Mouse (Mus musculus) forebrain, postnatal 0 days (tissue): ENCODE measurements around the gene Fam45a. TPM values are rescaled to one million over a fixed set of nuclear protein-coding genes. Genes with fewer than 3 reads are reported as not detected.

Source experiments
- ATAC-seq: fragments of 200-750 bp; cut with Nextera tagmentation; 2 replicates; pipeline ENCODE4 v1.8.0; 2017; ENCODE audit warnings: mild to moderate bottlenecking, moderate library complexity
- DNase-seq: peaks from one replicate; pipeline ENCODE4 v3.0.0-alpha.2; 2015
- H3K27ac ChIP-seq: fragments of 300-500 bp; sonication (generic); 2 replicates; pipeline ENCODE4 v1.5.1; 2014; ENCODE audit warnings: low read depth, mild to moderate bottlenecking, antibody characterized with exemption, low read length, moderate library complexity, mixed read lengths
- H3K27me3 ChIP-seq: fragments of 300-500 bp; sonication (generic); 2 replicates; pipeline ENCODE4 v1.6.1; 2014; ENCODE audit warnings: mild to moderate bottlenecking, low read length, mixed read lengths; ENCODE audit not compliant: insufficient read depth
- H3K36me3 ChIP-seq: fragments of 300-500 bp; sonication (generic); 2 replicates; pipeline ENCODE4 v1.6.1; 2014; ENCODE audit warnings: mild to moderate bottlenecking, moderate library complexity; ENCODE audit not compliant: insufficient read depth
- H3K4me1 ChIP-seq: fragments of 300-500 bp; sonication (generic); 2 replicates; pipeline ENCODE4 v1.6.1; 2014; ENCODE audit warnings: antibody characterized with exemption; ENCODE audit not compliant: insufficient read depth
- H3K4me2 ChIP-seq: fragments of 300-500 bp; sonication (generic); 2 replicates; pipeline ENCODE4 v1.6.1; 2014; ENCODE audit warnings: low read depth, mild to moderate bottlenecking, moderate library complexity
- H3K4me3 ChIP-seq: fragments of 300-500 bp; sonication (generic); 2 replicates; pipeline ENCODE4 v1.5.1; 2014; ENCODE audit warnings: low read depth, low read length, mixed read lengths
- H3K9ac ChIP-seq: fragments of 300-500 bp; sonication (generic); 2 replicates; pipeline ENCODE4 v1.6.1; 2014; ENCODE audit warnings: mild to moderate bottlenecking
- H3K9me3 ChIP-seq: fragments of 300-500 bp; sonication (generic); 2 replicates; pipeline ENCODE4 v1.6.1; 2016; ENCODE audit warnings: low read length
- CTCF ChIP-seq: sonication (generic); IDR thresholded peaks from 2 replicates; pipeline ENCODE4 v1.5.1; 2016; ENCODE audit warnings: antibody characterized with exemption, control low read depth, low read depth
- WGBS: fragments of 180-500 bp; shearing (Covaris S2); extraction: QIAGEN DNeasy Blood & Tissue Kit; methylation state at CpG from one replicate; pipeline ENCODE4 v1.1.7; 2014; 5-methylcytosine and 5-hydroxymethylcytosine counted together
- polyA plus RNA-seq: library from polyadenylated mRNA; unstranded; fragments of >200 nt; fragmentation: Nextera tagmentation; extraction: Ambion mirVana; gene quantifications from 2 replicates; pipeline ENCODE4 v1.2.1, GENCODE M21; 2015
- total RNA-seq: library from RNA; depleted of rRNA; stranded (reverse); fragments of >200 nt; gene quantifications from 2 replicates; pipeline ENCODE4 v1.2.3, GENCODE M21; 2014

Fam45a gene
- total and polyA plus RNA-seq, 2 experiments from 2014 or later, result 43.4 to 46.4 TPM

GRCm38 (mm10) chr19:60789452-60789851 is 21.9 kb upstream of the Fam45a start:
- peak overlapping the region; percentile 74 for H3K4me2 ChIP-seq
- no peak for TF ChIP-seq CTCF
- H3K4me3 ChIP-seq, result peak overlapping the region; percentile 66
- 2% methylated on average over 7 of the region's 7 CpGs for WGBS
- H3K36me3 ChIP-seq, result no peaks in the 10 kb centered on the region
- no peak for DNase-seq
- peaks cover 20% of the 10 kb centered on the region for H3K4me1 ChIP-seq
- no peaks in the 10 kb centered on the region for H3K9me3 ChIP-seq
- peak overlapping the region; percentile 99 for H3K9ac ChIP-seq
- no peaks in the 10 kb centered on the region for H3K27me3 ChIP-seq
- H3K27ac ChIP-seq, result peak overlapping the region; percentile 98
- ATAC-seq, result no peak

DNA sequence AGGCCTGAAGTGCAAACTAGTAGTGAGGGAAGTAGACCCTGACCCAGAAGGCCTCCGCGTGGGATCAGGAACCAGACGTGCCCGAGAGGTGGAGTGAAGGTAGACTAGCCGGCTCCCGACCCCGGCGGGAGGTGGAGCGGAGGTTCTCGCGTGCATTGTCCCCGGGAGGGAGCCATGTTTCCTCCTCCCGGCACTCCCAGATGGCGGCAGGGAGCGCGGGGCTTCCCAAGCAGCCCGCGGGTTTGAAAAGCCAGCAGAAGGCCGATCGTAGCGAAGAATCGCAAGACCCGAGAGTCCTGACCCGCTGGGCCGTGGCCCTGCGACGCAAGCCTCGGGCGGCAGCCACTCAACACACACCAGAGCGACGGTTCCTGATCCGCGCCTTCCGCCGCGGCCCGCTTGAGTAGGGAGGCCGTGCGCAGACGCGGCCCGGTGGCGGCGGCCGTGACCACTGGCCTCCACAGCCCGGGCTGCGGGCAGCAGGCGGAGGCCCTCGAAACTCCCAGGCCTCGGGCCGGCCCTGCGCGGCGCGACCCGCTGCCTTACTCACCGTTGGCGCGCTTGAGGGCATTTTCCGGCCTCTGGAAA is 21.4 kb upstream of the Fam45a start:
- H3K4me3 ChIP-seq, result peak overlapping the region; percentile 66
- no peaks in the 10 kb centered on the region for H3K9me3 ChIP-seq
- TF ChIP-seq CTCF, result no peak
- H3K36me3 ChIP-seq, result no peaks in the 10 kb centered on the region
- H3K4me1 ChIP-seq, result peaks cover 20% of the 10 kb centered on the region
- H3K27me3 ChIP-seq, result no peaks in the 10 kb centered on the region
- H3K27ac ChIP-seq, result peak overlapping the region; percentile 98
- DNase-seq (no peak), ATAC-seq (peak; percentile 66)
- H3K4me2 ChIP-seq, result peak overlapping the region; percentile 74
- H3K9ac ChIP-seq, result peak overlapping the region; percentile 99
- WGBS, result 3% methylated on average over 56 of the region's 60 CpGs

- Histone ChIP-seq H3K9ac (peak within 1 kb of the TSS; percentile 99), H3K4me3 (peak within 1 kb of the TSS; percentile 66), H3K36me3 (no peaks in the 10 kb centered on the region), H3K4me1 (peaks cover 20% of the 10 kb centered on the region), H3K9me3 (no peaks in the 10 kb centered on the region), H3K27me3 (no peaks in the 10 kb centered on the region), H3K4me2 (peak within 1 kb of the TSS; percentile 74), H3K27ac (peak within 1 kb of the TSS; percentile 98)
- peak; percentile 23; the same call in 1 of the 2 replicates for TF ChIP-seq CTCF
- under 1% methylated on average over 51 of the region's 57 CpGs for WGBS
- DNase-seq, result peak; percentile 98
- ATAC-seq, result peak; percentile 96
These were observed 20.7 kb upstream of the Fam45a start, which contains the start of gene Eif3a for GRCm38 (mm10) chr19:60790551-60791161. Gene Eif3a (minus strand): TSS chr19:60790658.

- WGBS, result 13% methylated on average over 9 of the region's 9 CpGs
- DNase-seq, result no peak
These were observed 20.2 kb upstream of the Fam45a start for GRCm38 (mm10) chr19:60791164-60791563.

GRCm38 (mm10) chr19:60793170-60793707 is 18.1 kb upstream of the Fam45a start:
- TF ChIP-seq CTCF, result no peak
- 81% methylated on average over 2 of the region's 2 CpGs for WGBS
- no peak for ATAC-seq

More at GRCm38 (mm10) chr19:60791164-60791563, 20.2 kb upstream of the Fam45a start:
- Histone ChIP-seq H3K9ac (peak overlapping the region; percentile 99), H3K4me3 (peak overlapping the region; percentile 66), H3K36me3 (no peaks in the 10 kb centered on the region), H3K9me3 (no peaks in the 10 kb centered on the region), H3K4me2 (peak overlapping the region; percentile 74), H3K27me3 (no peaks in the 10 kb centered on the region), H3K4me1 (peaks cover 20% of the 10 kb centered on the region), H3K27ac (peak overlapping the region; percentile 98)
- no peak for ATAC-seq
- no peak for TF ChIP-seq CTCF

GRCm38 (mm10) chr19:60795244-60795643 is 16.1 kb upstream of the Fam45a start:
- TF ChIP-seq CTCF, result no peak
- DNase-seq (no peak), ATAC-seq (no peak)
- Histone ChIP-seq H3K9me3 (no peaks in the 10 kb centered on the region), H3K4me3 (no peak overlapping the region), H3K36me3 (no peaks in the 10 kb centered on the region), H3K27me3 (no peaks in the 10 kb centered on the region), H3K4me1 (0 out of 2 replicates have a peak, but pooled peaks cover 5% of the 10 kb centered on the region), H3K27ac (no peak overlapping the region), H3K4me2 (no peak overlapping the region), H3K9ac (no peak overlapping the region)
- 88% methylated on average over 2 of the region's 2 CpGs for WGBS

More at GRCm38 (mm10) chr19:60793170-60793707, 18.1 kb upstream of the Fam45a start:
- no peaks in the 10 kb centered on the region for H3K27me3 ChIP-seq
- H3K4me3 ChIP-seq, result no peak overlapping the region
- H3K27ac ChIP-seq, result no peak overlapping the region
- H3K4me2 ChIP-seq, result no peak overlapping the region
- no peaks in the 10 kb centered on the region for H3K9me3 ChIP-seq
- H3K9ac ChIP-seq, result no peak overlapping the region
- DNase-seq, result no peak
- peaks cover 14% of the 10 kb centered on the region for H3K4me1 ChIP-seq
- H3K36me3 ChIP-seq, result no peaks in the 10 kb centered on the region

DNA sequence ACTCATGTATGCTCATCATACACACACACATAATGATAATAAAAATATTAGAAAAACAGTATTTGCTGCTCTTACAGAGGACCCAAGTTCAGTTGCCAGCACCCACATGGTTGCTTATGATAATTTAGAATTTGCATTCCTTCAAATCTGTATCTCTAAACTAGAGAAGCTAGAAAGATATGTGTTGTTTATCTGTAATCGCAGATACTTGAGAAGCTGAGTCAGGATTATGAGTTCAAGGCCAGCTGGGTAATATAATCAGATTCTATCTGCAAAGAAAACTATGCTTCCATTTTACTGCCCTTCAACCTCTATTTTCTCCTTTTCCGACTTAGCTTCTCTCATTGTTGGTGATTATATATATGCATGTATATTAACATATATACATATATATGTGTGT is 14.0 kb upstream of the Fam45a start:
- H3K4me2 ChIP-seq, result no peak overlapping the region
- H3K4me3 ChIP-seq, result no peak overlapping the region
- no peak overlapping the region for H3K27ac ChIP-seq
- H3K4me1 ChIP-seq, result no peaks in the 10 kb centered on the region
- no peaks in the 10 kb centered on the region for H3K36me3 ChIP-seq
- TF ChIP-seq CTCF, result no peak
- DNase-seq (no peak), ATAC-seq (no peak)
- no peak overlapping the region for H3K9ac ChIP-seq
- no peaks in the 10 kb centered on the region for H3K27me3 ChIP-seq
- no peaks in the 10 kb centered on the region for H3K9me3 ChIP-seq
- 95% methylated on average over 2 of the region's 2 CpGs for WGBS
